In the genomic region with DNA sequence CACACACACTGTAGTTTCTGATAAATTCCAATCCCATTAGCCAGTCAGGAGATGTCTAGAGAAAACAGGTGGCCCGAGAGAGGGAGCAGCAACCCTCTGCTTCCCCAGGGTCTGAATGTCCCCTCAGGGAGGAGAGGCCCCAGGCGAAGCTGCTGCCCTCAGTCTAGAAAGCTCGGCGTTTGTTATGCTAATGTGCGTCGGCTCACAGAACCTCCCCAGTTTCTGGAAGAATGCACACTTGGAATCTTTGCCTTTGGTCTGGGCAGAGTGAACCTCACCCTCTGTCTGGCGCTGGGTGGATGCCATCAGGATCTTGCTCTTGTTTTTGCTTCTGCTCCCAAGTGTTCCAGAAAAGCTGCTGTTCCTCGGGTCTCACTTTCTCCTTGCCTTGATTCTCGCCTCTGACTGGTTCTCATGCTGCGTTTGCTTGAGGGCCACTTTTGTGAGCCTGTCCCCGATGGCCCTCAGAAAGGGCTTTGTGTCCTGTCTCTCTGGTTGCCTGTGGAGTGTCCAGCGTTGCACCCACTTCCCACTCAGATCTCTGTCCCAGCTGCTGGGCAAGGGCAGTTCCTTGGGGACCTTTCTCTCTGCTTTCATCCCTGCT, we compare ENCODE assay signal across 9 mouse cellular contexts. TPM values are rescaled to one million over a fixed set of nuclear protein-coding genes. Genes with fewer than 3 reads are reported as not detected.
A peak's percentile ranks its signal among the peaks of the same experiment; 100 is the strongest.
DNase-seq lines count a peak whose midpoint lies in the region; ATAC-seq lines count a peak whose summit lies in the region.
"Had no signal": no experiment of that assay in that cellular context is flagged by ENCODE, and none has a peak within 500 bp of the region (broad histone marks: within the 10 kb centered on the region; RNA-seq: fewer than 3 reads in every experiment).

No protein-coding gene starts in this region.

- DNase-seq in ES-CJ7 (ENCODE audit: low read depth, low spot score): peak; percentile 89
- peak; percentile 72 for DNase-seq in embryo, embryonic 10 days (ENCODE audit: low spot score)
- DNase-seq in hindbrain, embryonic 14.5 days (ENCODE audit: low spot score): no peak
- peak; percentile 71 for DNase-seq in midbrain, embryonic 10.5 days (ENCODE audit: low spot score)
- no peak for DNase-seq in urinary bladder, postnatal 10 days (ENCODE audit: low spot score)
- no peak for DNase-seq in left cerebral cortex, adult 9 months (ENCODE audit: low spot score in 2 of 2)
- DNase-seq in spleen, postnatal 36 days (ENCODE audit: low spot score in 2 of 2): no peak
- DNase-seq: liver had no signal

- H3K9me3 ChIP-seq in hindbrain, embryonic 14.5 days (ENCODE audit: control insufficient read depth, low read length): no peaks in the 10 kb centered on the region
- no peaks in the 10 kb centered on the region for H3K9me3 ChIP-seq in midbrain, embryonic 10.5 days (replicated peaks)

- H3K9ac ChIP-seq in hindbrain, embryonic 14.5 days: no peak overlapping the region

- no peak overlapping the region for H3K4me2 ChIP-seq in hindbrain, embryonic 14.5 days (replicated peaks)

- no peaks in the 10 kb centered on the region for H3K36me3 ChIP-seq in hindbrain, embryonic 14.5 days (replicated peaks; ENCODE audit: control insufficient read depth, insufficient read depth)
- peaks cover 6% of the 10 kb centered on the region; the same call in 1 of the 2 replicates for H3K36me3 ChIP-seq in midbrain, embryonic 10.5 days

- H3K27ac ChIP-seq in hindbrain, embryonic 14.5 days: peak overlapping the region; percentile 52; the same call in 1 of the 2 replicates
- peak overlapping the region; percentile 88 for H3K27ac ChIP-seq in midbrain, embryonic 10.5 days (replicated peaks)

- peaks cover 10% of the 10 kb centered on the region for H3K4me1 ChIP-seq in hindbrain, embryonic 14.5 days (replicated peaks; ENCODE audit: control insufficient read depth, insufficient read depth, low read length)
- peaks cover 91% of the 10 kb centered on the region for H3K4me1 ChIP-seq in midbrain, embryonic 10.5 days

- no peak overlapping the region for H3K4me3 ChIP-seq in hindbrain, embryonic 14.5 days (replicated peaks; ENCODE audit: low read length)
- peak overlapping the region; percentile 7; the same call in 1 of the 2 replicates for H3K4me3 ChIP-seq in midbrain, embryonic 10.5 days

- 7% methylated on average over 12 of the region's 12 CpGs for WGBS in hindbrain, embryonic 14.5 days
- 10% methylated on average over 12 of the region's 12 CpGs for WGBS in midbrain, embryonic 10.5 days

- ATAC-seq in hindbrain, embryonic 14.5 days (ENCODE audit: low FRiP score): no peak; the same call in 1 of the 2 replicates
- no peak for ATAC-seq in megakaryocyte, adult 5-6 weeks (ENCODE audit: poor library complexity, severe bottlenecking)

- H3K27me3 ChIP-seq in hindbrain, embryonic 14.5 days (ENCODE audit: control insufficient read depth, insufficient read depth, low read length): no peaks in the 10 kb centered on the region
- peaks cover 7% of the 10 kb centered on the region; the same call in 1 of the 2 replicates for H3K27me3 ChIP-seq in midbrain, embryonic 10.5 days (ENCODE audit: low read depth, poor library complexity, severe bottlenecking)

RNA-seq across cellular contexts. Expression of gene Rab11fip4, which starts 55.6 kb away (rescaled TPM):
- polyA plus RNA-seq in hindbrain, embryonic 14.5 days (2014; fragmentation: Nextera tagmentation; extraction: Ambion mirVana): 24.0 and 24.3 TPM in 2 replicates
- 18.6 and 23.4 TPM in 2 replicates for polyA plus RNA-seq in midbrain, embryonic 10.5 days (2016; fragmentation: Nextera tagmentation; extraction: Ambion mirVana)
- total RNA-seq in megakaryocyte, adult 5-6 weeks (2015): 3.7 and 4.9 TPM in 2 replicates
- total RNA-seq in megakaryocyte, adult 5-6 weeks (2017): 13.3 and 17.8 TPM in 2 replicates

Comparison
In these comparisons a context has a peak if more than half of its experiments do, and no peak if none do; other contexts are left out.
1. DNase-seq: peak in ES-CJ7 (single experiment), embryo, embryonic 10 days (single experiment) and midbrain, embryonic 10.5 days (single experiment); none in hindbrain, embryonic 14.5 days (single experiment), urinary bladder, postnatal 10 days (single experiment), left cerebral cortex, adult 9 months (0 of 2) and spleen, postnatal 36 days (0 of 2).